Mouse (Mus musculus): ENCODE data around the gene Cc2d2a. TPM values are rescaled to one million over a fixed set of nuclear protein-coding genes. Genes with fewer than 3 reads are reported as not detected.

Gene Cc2d2a
- polyA plus RNA-seq, 1 experiment: not detected

DNA sequence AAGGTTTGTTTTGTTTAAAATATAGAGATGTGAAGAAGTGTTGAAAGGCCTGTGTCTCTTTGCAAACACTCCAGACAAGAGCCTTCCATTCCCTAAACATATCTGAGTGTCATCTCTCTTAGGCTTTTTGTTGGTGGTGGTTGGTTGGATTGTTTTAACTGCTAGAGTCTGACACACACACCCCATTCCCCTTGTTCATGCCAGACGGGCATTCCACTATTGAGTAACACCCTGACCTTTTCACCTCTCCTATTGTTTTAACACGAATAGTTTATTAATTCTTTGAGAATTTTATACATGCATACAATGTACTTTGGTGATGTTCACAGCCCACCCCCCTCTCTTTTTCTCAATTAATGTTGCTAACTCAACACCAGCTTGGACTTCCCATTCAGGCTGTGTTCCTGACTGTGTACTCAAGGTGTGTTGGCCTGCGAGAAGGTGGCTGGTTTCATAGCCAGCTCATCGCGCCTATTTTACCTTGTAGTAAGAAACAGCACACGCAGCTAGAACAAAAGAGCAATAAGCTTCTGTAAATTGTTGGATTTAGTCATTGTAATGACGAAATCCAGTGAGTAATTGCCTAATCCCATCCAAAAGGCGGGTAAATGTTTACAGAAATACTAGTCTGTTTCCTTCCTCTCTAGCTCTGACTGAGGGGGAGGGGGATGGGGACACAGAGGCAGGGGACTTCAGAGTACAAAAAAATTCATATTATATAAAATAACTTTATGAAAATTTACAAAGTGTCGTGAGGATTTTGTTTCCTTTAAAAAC lies 126.0 kb downstream of the Cc2d2a start:
- H3K4me3 ChIP-seq (ENCODE audit: insufficient read depth, low read depth, low read length): no peak overlapping the region
- no peak overlapping the region for H3K27ac ChIP-seq (ENCODE audit: insufficient read depth, low read depth, low read length)
- no peaks in the 10 kb centered on the region for H3K4me1 ChIP-seq (ENCODE audit: control insufficient read depth, insufficient read depth, low read length)
- TF ChIP-seq POLR2A (IDR thresholded peaks at IDR 0.05; ENCODE audit: insufficient read depth, low read depth, low read length): no peak
- TF ChIP-seq CTCF (IDR thresholded peaks at IDR 0.05; ENCODE audit: insufficient read depth, low read depth, low read length): no peak
- 69% methylated on average over 9 of the region's 9 CpGs for WGBS

Other genes starting within 250 kb of the Cc2d2a start
- not detected in 2 replicates for gene C1qtnf7, start 146.8 kb upstream of the Cc2d2a start, polyA plus RNA-seq (2012; ENCODE audit: insufficient read depth, insufficient read length, low replicate concordance, missing spikeins)
- gene Bst1, start 156.5 kb downstream of the Cc2d2a start, polyA plus RNA-seq (2012; ENCODE audit: insufficient read depth, insufficient read length, low replicate concordance, missing spikeins): not detected in 2 replicates
- not detected in 2 replicates for gene Fbxl5, start 159.3 kb downstream of the Cc2d2a start, polyA plus RNA-seq (2012; ENCODE audit: insufficient read depth, insufficient read length, low replicate concordance, missing spikeins)
- not detected in 2 replicates for gene Cd38, start 206.2 kb downstream of the Cc2d2a start, polyA plus RNA-seq (2012; ENCODE audit: insufficient read depth, insufficient read length, low replicate concordance, missing spikeins)

All from olfactory bulb, adult 2 months (tissue).